Mouse (Mus musculus) heart, adult 2 months (tissue): Measurements from ENCODE around the gene Nfrkb. TPM values are rescaled to one million over a fixed set of nuclear protein-coding genes. Genes with fewer than 3 reads are reported as not detected.

ENCODE experiments used
- DNase-seq, 2 experiments: peaks; one replicate each; pipeline ENCODE4 v3.0.0; 2021
- H3K27ac ChIP-seq: fragments of 200-600 bp; 2 replicates; pipeline ENCODE4 v1.8.1; 2022
- H3K27me3 ChIP-seq: fragments of 200-500 bp; 2 replicates; pipeline ENCODE4 v1.6.1; 2012; ENCODE audit warnings: mild to moderate bottlenecking, low read length, inconsistent platforms, mixed read lengths; ENCODE audit not compliant: control insufficient read depth, insufficient read depth
- H3K36me3 ChIP-seq: fragments of 200-500 bp; 2 replicates; pipeline ENCODE4 v1.6.1; 2012; ENCODE audit warnings: low read length, inconsistent platforms; ENCODE audit not compliant: control insufficient read depth, insufficient read depth
- H3K4me1 ChIP-seq: fragments of 200-500 bp; 2 replicates; pipeline ENCODE4 v1.6.1; 2011; ENCODE audit warnings: low read length; ENCODE audit not compliant: control insufficient read depth, insufficient read depth
- H3K4me3 ChIP-seq: fragments of 200-600 bp; 2 replicates; pipeline ENCODE4 v1.8.1; 2022
- H3K79me2 ChIP-seq: fragments of 200-500 bp; replicated peaks from 2 replicates; pipeline ENCODE4 v1.6.1; 2012; ENCODE audit warnings: mild to moderate bottlenecking, inconsistent platforms, low read length, moderate library complexity, mixed read lengths; ENCODE audit not compliant: control insufficient read depth, insufficient read depth
- H3K9ac ChIP-seq: fragments of 200-500 bp; 2 replicates; pipeline ENCODE4 v1.6.1; 2012; ENCODE audit warnings: low read depth, mild to moderate bottlenecking, control low read depth, inconsistent platforms, low read length, mixed read lengths
- CTCF ChIP-seq: fragments of 200-600 bp; IDR thresholded peaks from 2 replicates; pipeline ENCODE4 v1.8.1; 2022; ENCODE audit warnings: antibody characterized with exemption, mild to moderate bottlenecking, moderate library complexity
- EP300 ChIP-seq: fragments of 200-500 bp; IDR thresholded peaks from 2 replicates; pipeline ENCODE4 v1.6.1; 2011; ENCODE audit warnings: low read depth, low read length, control low read depth; ENCODE audit not compliant: insufficient read depth
- POLR2A ChIP-seq: fragments of 200-500 bp; IDR thresholded peaks from 2 replicates; pipeline ENCODE4 v1.6.1; 2011; ENCODE audit warnings: mild to moderate bottlenecking, low read depth, low read length, control low read depth; ENCODE audit not compliant: insufficient read depth
- WGBS: fragments of 180-500 bp; shearing (Covaris S2); methylation state at CpG from one replicate; pipeline ENCODE4 v1.1.7; 2018; 5-methylcytosine and 5-hydroxymethylcytosine counted together
- intact Hi-C: fragments of 180-260 bp; cut with DNase I; formaldehyde crosslinking; loops from one replicate; pipeline ENCODE4 v1.15.1; 2025
- polyA plus RNA-seq: library from polyadenylated mRNA; depleted of rRNA; stranded (reverse); fragments of >200 nt; gene quantifications from 2 replicates; pipeline ENCODE4 v1.2.3, GENCODE M21; 2012
- total RNA-seq, 2 experiments: library from RNA; stranded (reverse); gene quantifications; 2 replicates each; pipeline ENCODE4 v1.2.3; 2021

The Nfrkb gene
- total and polyA plus RNA-seq, 3 experiments, result 8.9 to 9.9 (median 9.1) TPM

- no peak overlapping the region for H3K4me3 ChIP-seq
- H3K9ac ChIP-seq, result no peak overlapping the region
- H3K36me3 ChIP-seq, result no peaks in the 10 kb centered on the region
- H3K27ac ChIP-seq, result no peak overlapping the region
- TF ChIP-seq CTCF, result no peak
- TF ChIP-seq POLR2A, result no peak
- no peak for TF ChIP-seq EP300
- no peaks in the 10 kb centered on the region for H3K4me1 ChIP-seq
- intact Hi-C loops, result loop anchor here (5.0 kb wide), 1 partner anchor 881 kb away; no protein-coding TSS in a partner anchor
- no peak for DNase-seq
- WGBS, result 78% methylated on average over 10 of the region's 10 CpGs
- H3K27me3 ChIP-seq, result no peaks in the 10 kb centered on the region
- no peaks in the 10 kb centered on the region for H3K79me2 ChIP-seq
Measured at GRCm38 (mm10) chr9:31353518-31353917, 32.5 kb upstream of the Nfrkb start.

DNA sequence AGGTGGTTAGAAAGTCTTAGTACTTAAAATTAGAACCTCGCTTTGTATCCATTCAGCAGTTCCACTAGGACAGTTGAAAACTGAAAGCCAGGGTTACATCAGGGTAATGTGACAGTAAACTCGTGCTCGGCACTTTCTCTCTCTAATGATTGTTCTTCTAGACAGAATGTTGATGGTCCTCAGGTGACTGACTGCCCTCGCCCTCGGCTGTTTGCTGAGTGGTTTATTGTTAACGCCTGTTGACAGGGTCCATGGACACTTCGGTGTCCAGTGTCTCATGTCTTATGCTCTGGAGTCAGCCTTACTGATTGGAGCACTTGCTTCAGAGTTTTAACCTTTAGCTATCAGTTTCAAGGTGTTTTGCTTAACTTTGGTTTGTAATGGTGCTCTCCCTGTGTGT is 31.9 kb upstream of the Nfrkb start:
- Histone ChIP-seq H3K27ac (no peak overlapping the region), H3K79me2 (no peaks in the 10 kb centered on the region), H3K36me3 (no peaks in the 10 kb centered on the region), H3K27me3 (no peaks in the 10 kb centered on the region), H3K9ac (no peak overlapping the region), H3K4me1 (no peaks in the 10 kb centered on the region), H3K4me3 (no peak overlapping the region)
- 86% methylated on average over 7 of the region's 7 CpGs for WGBS
- TF ChIP-seq CTCF (no peak), EP300 (no peak), POLR2A (no peak)
- no peak for DNase-seq
- intact Hi-C loops, result loop anchor here (5.0 kb wide), 1 partner anchor 882 kb away; no protein-coding TSS in a partner anchor

DNA sequence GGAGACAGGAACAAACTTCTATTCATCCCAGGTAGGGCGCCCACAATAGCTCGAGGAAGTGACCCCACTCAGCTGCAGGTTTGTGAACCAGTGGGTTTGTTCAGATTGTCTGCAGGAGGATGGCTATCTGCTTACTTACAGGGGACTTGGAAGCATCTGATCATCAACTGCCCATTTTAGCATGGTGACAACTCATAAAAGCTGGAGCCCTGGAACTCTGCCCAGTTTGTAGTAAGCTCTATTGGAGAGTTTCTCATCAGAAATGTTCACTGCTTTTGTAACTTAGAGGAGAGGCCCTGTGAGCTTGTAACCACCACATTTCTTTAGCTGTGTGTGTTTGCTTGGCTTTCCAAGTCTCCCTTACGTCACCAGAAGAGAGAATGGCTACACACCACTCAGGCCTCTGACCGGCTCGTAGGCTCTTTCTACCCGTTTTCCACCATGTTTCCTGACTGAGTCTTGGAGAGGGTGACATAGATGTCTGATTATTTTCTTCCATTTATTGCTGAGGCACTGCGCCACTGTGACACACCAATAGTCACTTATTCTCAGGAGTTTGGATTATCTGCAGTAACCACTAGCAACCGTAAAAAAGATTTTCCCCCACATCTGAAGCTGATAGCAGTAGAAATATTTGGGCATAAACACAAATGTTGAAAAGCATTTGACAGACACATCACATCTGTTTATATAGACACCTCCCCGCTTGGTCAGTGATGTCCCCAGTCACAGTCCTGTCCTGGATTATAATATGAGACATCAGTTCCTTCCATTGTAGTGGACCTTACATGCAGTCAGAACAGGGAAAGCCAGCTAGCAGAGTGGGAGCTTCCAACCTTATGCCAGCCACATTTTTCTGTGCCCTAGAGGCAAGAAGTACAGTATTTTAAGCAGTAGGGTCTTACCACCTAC is 22.0 kb upstream of the Nfrkb start:
- Histone ChIP-seq H3K9ac (no peak overlapping the region), H3K4me1 (no peaks in the 10 kb centered on the region), H3K4me3 (no peak overlapping the region), H3K36me3 (no peaks in the 10 kb centered on the region), H3K27ac (no peak overlapping the region), H3K27me3 (no peaks in the 10 kb centered on the region), H3K79me2 (no peaks in the 10 kb centered on the region)
- intact Hi-C loops, result no loop called here
- WGBS, result 81% methylated on average over 9 of the region's 9 CpGs
- DNase-seq, result no peak
- TF ChIP-seq POLR2A (no peak), EP300 (no peak), CTCF (no peak)

- no peaks in the 10 kb centered on the region for H3K79me2 ChIP-seq
- no peaks in the 10 kb centered on the region for H3K4me1 ChIP-seq
- TF ChIP-seq EP300 (no peak), POLR2A (no peak), CTCF (no peak)
- no peak overlapping the region for H3K27ac ChIP-seq
- DNase-seq, result no peak
- H3K27me3 ChIP-seq, result no peaks in the 10 kb centered on the region
- H3K9ac ChIP-seq, result no peak overlapping the region
- no peaks in the 10 kb centered on the region for H3K36me3 ChIP-seq
- intact Hi-C loops, result no loop called here
- H3K4me3 ChIP-seq, result no peak overlapping the region
- 76% methylated on average over 8 of the region's 8 CpGs for WGBS
Measured at GRCm38 (mm10) chr9:31365086-31365485, 20.9 kb upstream of the Nfrkb start.

DNA sequence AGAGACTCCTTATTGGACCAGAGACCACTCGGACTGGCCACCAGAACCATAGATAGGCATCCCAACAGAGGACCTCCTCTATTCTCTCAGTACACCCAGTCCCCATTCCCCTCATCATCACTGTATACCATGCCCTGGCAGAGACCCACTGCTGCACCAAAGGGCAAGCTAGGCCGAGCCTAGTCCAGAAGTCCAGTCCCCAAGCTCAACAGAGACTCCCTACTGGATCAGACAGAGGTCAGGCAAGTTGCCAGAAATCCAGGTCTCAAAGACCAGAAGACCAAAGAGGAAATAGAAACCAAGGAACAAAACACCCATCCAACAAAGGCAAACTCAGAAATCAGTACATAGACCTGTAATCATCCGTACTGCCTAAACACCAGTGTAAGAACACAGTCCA is 14.3 kb upstream of the Nfrkb start:
- no peak overlapping the region for H3K4me3 ChIP-seq
- H3K9ac ChIP-seq, result no peak overlapping the region
- intact Hi-C loops, result no loop called here
- no peak for TF ChIP-seq POLR2A
- TF ChIP-seq EP300, result no peak
- TF ChIP-seq CTCF, result no peak
- DNase-seq, result no peak
- no peaks in the 10 kb centered on the region for H3K79me2 ChIP-seq
- H3K4me1 ChIP-seq, result no peaks in the 10 kb centered on the region
- no peaks in the 10 kb centered on the region for H3K36me3 ChIP-seq
- no peak overlapping the region for H3K27ac ChIP-seq
- no peaks in the 10 kb centered on the region for H3K27me3 ChIP-seq
- WGBS, result 94% methylated on average over 3 of the region's 3 CpGs

- Histone ChIP-seq H3K36me3 (no peaks in the 10 kb centered on the region), H3K27me3 (no peaks in the 10 kb centered on the region), H3K27ac (no peak overlapping the region), H3K4me1 (no peaks in the 10 kb centered on the region), H3K9ac (no peak overlapping the region), H3K4me3 (no peak overlapping the region), H3K79me2 (no peaks in the 10 kb centered on the region)
- no peak for TF ChIP-seq POLR2A
- no peak for TF ChIP-seq EP300
- no peak for TF ChIP-seq CTCF
- intact Hi-C loops, result no loop called here
- no peak for DNase-seq
Measured at GRCm38 (mm10) chr9:31376661-31377060, 9.3 kb upstream of the Nfrkb start.
